8 mouse cellular contexts compared by ENCODE assay signal in the genomic region with DNA sequence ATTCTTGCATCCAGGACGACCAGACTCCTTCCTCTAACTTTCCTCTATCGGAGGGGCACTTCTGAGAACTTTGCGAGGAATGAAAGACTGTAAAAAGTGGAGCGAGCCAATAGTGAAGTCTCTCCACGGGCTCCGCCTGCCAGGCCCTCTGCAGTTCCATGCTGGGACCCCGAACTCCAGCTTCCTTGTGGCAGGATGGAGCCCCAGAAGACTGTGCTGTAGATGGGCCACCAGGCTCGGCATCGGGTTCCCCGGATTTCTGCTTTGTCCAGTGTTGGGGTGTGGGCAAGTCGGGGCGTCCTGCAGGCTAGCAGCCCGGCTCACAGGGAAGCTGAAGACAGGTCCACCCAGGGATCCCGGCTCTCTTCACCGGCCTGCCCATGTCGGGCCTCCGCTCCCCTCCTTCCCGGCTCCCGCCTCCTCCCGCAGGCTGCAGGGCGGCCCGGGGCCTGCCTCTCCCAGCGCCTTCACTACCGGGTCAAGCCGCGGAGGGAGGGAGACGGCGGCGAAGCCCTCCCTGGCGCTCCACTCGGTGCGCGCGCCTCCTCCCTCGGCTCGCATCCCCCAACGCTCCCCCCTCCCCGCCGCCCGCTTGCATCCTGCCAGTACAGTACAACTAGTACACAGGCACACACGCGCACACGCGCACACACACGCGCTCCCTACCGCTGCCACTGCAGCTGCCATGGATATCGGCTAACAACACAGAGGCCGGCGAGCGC. TPM values are rescaled to one million over a fixed set of nuclear protein-coding genes. Genes with fewer than 3 reads are reported as not detected.
DNase-seq lines count a peak whose midpoint lies in the region; ATAC-seq and TF ChIP-seq lines count a peak whose summit lies in the region.

No protein-coding gene starts in this region.

- ATAC-seq in forebrain, embryonic 12.5 days (ENCODE audit: low FRiP score) = peak; percentile 95
- peak; percentile 87 for ATAC-seq in heart, embryonic 14.5 days (ENCODE audit: insufficient number of reproducible peaks, insufficient read depth, low FRiP score, low read depth)
- ATAC-seq in neural tube, embryonic 11.5 days (ENCODE audit: insufficient read depth, low FRiP score, low TSS enrichment) = peak; percentile 94

- H3K4me3 ChIP-seq in spleen, adult 2 months (ENCODE audit: extremely low read depth, insufficient read depth, insufficient read length) = peak overlapping the region; percentile 2; the same call in 1 of the 2 replicates
- peak overlapping the region; percentile 66 for H3K4me3 ChIP-seq in forebrain, embryonic 12.5 days (replicated peaks)
- H3K4me3 ChIP-seq in heart, embryonic 14.5 days (ENCODE audit: control insufficient read depth in 1 of 2, insufficient read depth in 1 of 2, low read depth in 1 of 2, low read length in 2 of 2) = peak overlapping the region; percentile 74 to 76
- H3K4me3 ChIP-seq in neural tube, embryonic 11.5 days (ENCODE audit: low read depth, low read length) = peak overlapping the region; percentile 63

- H3K4me1 ChIP-seq in spleen, adult 2 months (ENCODE audit: control insufficient read depth, insufficient read depth, insufficient read length) = no peaks in the 10 kb centered on the region
- peaks cover 21% of the 10 kb centered on the region for H3K4me1 ChIP-seq in forebrain, embryonic 12.5 days
- peaks cover 0 to 17% of the 10 kb centered on the region in 2 experiments; a peak in 2 of 4 replicates for H3K4me1 ChIP-seq in heart, embryonic 14.5 days (ENCODE audit: control insufficient read depth in 2 of 2, insufficient read depth in 2 of 2, low read length in 2 of 2)
- no peaks in the 10 kb centered on the region for H3K4me1 ChIP-seq in neural tube, embryonic 11.5 days (ENCODE audit: control insufficient read depth, insufficient read depth, low read length)

- H3K27ac ChIP-seq in spleen, adult 2 months (ENCODE audit: insufficient read depth, low read length) = no peak overlapping the region
- peak overlapping the region; percentile 84 for H3K27ac ChIP-seq in forebrain, embryonic 12.5 days
- H3K27ac ChIP-seq in heart, embryonic 14.5 days (replicated peaks in 1 of 2; ENCODE audit: control insufficient read depth in 1 of 2, insufficient read depth in 1 of 2, low read depth in 2 of 2, low read length in 2 of 2) = peak overlapping the region; percentile 56 to 74
- 0 out of 2 replicates have a peak overlapping the region, but pooled peaks have one; percentile 49 for H3K27ac ChIP-seq in neural tube, embryonic 11.5 days (ENCODE audit: low read depth, low read length)

- H3K9ac ChIP-seq in forebrain, embryonic 12.5 days = peak overlapping the region; percentile 75
- H3K9ac ChIP-seq in heart, embryonic 14.5 days (ENCODE audit: low read length) = peak overlapping the region; percentile 81
- peak overlapping the region; percentile 83 for H3K9ac ChIP-seq in neural tube, embryonic 11.5 days (ENCODE audit: low read length)

- no peaks in the 10 kb centered on the region for H3K9me3 ChIP-seq in forebrain, embryonic 12.5 days
- no peaks in the 10 kb centered on the region for H3K9me3 ChIP-seq in heart, embryonic 14.5 days (ENCODE audit: control insufficient read depth, low read length)
- no peaks in the 10 kb centered on the region for H3K9me3 ChIP-seq in neural tube, embryonic 11.5 days (ENCODE audit: control insufficient read depth, low read length)

- no peak for TF ChIP-seq CTCF in spleen, adult 2 months (IDR thresholded peaks at IDR 0.05; ENCODE audit: extremely low read depth, insufficient read depth, insufficient read length, insufficient replicate concordance)

- H3K4me2 ChIP-seq in forebrain, embryonic 12.5 days = peak overlapping the region; percentile 87
- H3K4me2 ChIP-seq in heart, embryonic 14.5 days (ENCODE audit: low read length) = peak overlapping the region; percentile 98
- peak overlapping the region; percentile 86 for H3K4me2 ChIP-seq in neural tube, embryonic 11.5 days (ENCODE audit: low read depth)

- TF ChIP-seq POLR2A in spleen, adult 2 months (IDR thresholded peaks at IDR 0.05; ENCODE audit: low read depth, low read length) = no peak

- WGBS in spleen, adult 2 months = 5% methylated on average over 46 of the region's 51 CpGs
- under 1% methylated on average over 45 of the region's 51 CpGs for WGBS in forebrain, embryonic 12.5 days
- under 1% methylated on average over 47 of the region's 51 CpGs for WGBS in heart, embryonic 14.5 days
- under 1% methylated on average over 30 of the region's 51 CpGs for WGBS in neural tube, embryonic 11.5 days

- H3K36me3 ChIP-seq in spleen, adult 2 months (ENCODE audit: control insufficient read depth, insufficient read depth, low read length) = no peaks in the 10 kb centered on the region
- no peaks in the 10 kb centered on the region for H3K36me3 ChIP-seq in forebrain, embryonic 12.5 days (replicated peaks)
- H3K36me3 ChIP-seq in heart, embryonic 14.5 days (ENCODE audit: control insufficient read depth, insufficient read depth, low read length) = no peaks in the 10 kb centered on the region
- no peaks in the 10 kb centered on the region for H3K36me3 ChIP-seq in neural tube, embryonic 11.5 days (ENCODE audit: control insufficient read depth, insufficient read depth, low read length)

- H3K27me3 ChIP-seq in spleen, adult 2 months (ENCODE audit: control insufficient read depth, insufficient read depth, low read length) = 0 out of 2 replicates have a peak, but pooled peaks cover 1% of the 10 kb centered on the region
- no peaks in the 10 kb centered on the region for H3K27me3 ChIP-seq in forebrain, embryonic 12.5 days
- peaks cover 5% of the 10 kb centered on the region; the same call in 1 of the 2 replicates for H3K27me3 ChIP-seq in heart, embryonic 14.5 days (ENCODE audit: control insufficient read depth, insufficient read depth, low read length)
- no peaks in the 10 kb centered on the region for H3K27me3 ChIP-seq in neural tube, embryonic 11.5 days (ENCODE audit: control insufficient read depth, insufficient read depth, low read length)

- DNase-seq in spleen, adult 2 months (ENCODE audit: low read depth in 1 of 2, low spot score in 2 of 2) = peak in 1 of 2 experiments; percentile 2
- no peak for DNase-seq in spleen, postnatal 14 days (ENCODE audit: low spot score in 2 of 2)
- DNase-seq in kidney, postnatal 10 days = peak; percentile 87
- peak; percentile 55 for DNase-seq in liver
- DNase-seq in neural tube, embryonic 11.5 days (ENCODE audit: low spot score) = peak; percentile 89
- peak; percentile 30 to 61 for DNase-seq in urinary bladder, adult 18-20 months (ENCODE audit: low spot score in 2 of 2)

RNA-seq across cellular contexts. Expression of a gene that starts 0.5 kb away (rescaled TPM):
- 0.79 and 2.0 TPM in 2 replicates for polyA plus RNA-seq in spleen, adult 2 months (2012; rRNA removed)
- polyA plus RNA-seq in forebrain, embryonic 12.5 days (2016; fragmentation: Nextera tagmentation; extraction: Ambion mirVana) = 16.4 and 22.3 TPM in 2 replicates
- polyA plus RNA-seq in heart, embryonic 14.5 days (2014; fragmentation: Nextera tagmentation; extraction: Ambion mirVana) = 3.4 and 3.5 TPM in 2 replicates
- polyA plus RNA-seq in neural tube, embryonic 11.5 days (2014; fragmentation: Nextera tagmentation; extraction: Ambion mirVana) = 4.3 and 6.1 TPM in 2 replicates

Comparison
In these comparisons a context has a peak if more than half of its experiments do, and no peak if none do; other contexts are left out.
1. DNase-seq: peak in kidney, postnatal 10 days (single experiment), liver (single experiment), neural tube, embryonic 11.5 days (single experiment) and urinary bladder, adult 18-20 months (2 of 2); none in spleen, postnatal 14 days (0 of 2).
2. H3K4me3 ChIP-seq: peak in every context shown above with its lines; median percentile 75 in heart, embryonic 14.5 days; 66 in forebrain, embryonic 12.5 days; 63 in neural tube, embryonic 11.5 days; 2 in spleen, adult 2 months.
3. Peak in every context shown above with its lines, with median percentiles within 50 percentile points of each other: ATAC-seq, H3K4me2 ChIP-seq and H3K9ac ChIP-seq.